Mouse (Mus musculus): ENCODE data around the gene Tubd1. TPM values are rescaled to one million over a fixed set of nuclear protein-coding genes. Genes with fewer than 3 reads are reported as not detected.

Tubd1 gene
- polyA plus RNA-seq, 1 experiment, result 4.0 TPM

DNA sequence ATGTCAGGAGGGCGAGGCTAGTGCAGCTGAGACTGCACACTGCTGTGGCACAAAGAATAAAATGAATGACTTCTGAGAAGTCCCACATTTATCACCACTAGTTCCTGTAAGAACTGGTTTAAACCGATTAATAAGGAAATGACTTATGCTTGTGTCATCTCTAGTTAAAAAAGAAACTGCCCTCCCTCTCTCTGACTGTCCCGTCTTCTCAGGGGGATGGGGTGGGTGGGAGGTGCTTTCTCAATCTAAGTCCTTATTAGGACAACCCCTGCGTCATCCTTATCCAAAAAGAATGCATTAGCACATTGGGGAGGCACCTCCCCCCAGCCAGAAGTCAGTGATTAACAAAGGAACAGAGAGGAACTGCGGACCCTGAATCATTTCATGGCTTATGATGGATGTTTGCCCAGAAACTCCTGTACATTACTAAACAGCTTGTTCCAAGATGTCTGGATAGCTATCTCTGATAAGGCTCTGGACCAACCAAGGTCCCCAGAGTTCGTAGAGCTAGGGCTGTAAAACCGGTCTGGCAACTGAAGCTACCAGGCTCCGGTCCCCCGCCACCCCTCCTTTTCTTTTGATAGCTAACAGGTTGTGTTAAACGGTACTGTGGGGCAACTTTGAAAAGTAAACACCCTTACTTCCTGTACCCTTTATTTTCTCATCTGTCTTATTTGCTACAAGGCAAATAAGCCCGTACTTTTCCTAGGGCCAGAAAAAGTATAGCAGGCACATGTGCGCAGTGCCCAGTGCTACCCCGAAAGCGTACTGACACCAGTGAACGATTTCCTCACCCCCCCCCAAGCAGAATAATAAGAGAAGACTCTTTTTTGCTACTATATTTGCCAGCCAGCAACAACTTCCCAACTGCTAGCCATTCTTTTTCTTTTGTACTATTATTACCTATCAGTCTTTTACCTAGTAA lies 42.3 kb downstream of the Tubd1 start:
- WGBS, result under 1% methylated on average over 15 of the region's 15 CpGs
- Histone ChIP-seq H3K4me3 (replicated peaks; ENCODE audit: extremely low read depth, low read depth, low read length) (peak overlapping the region; percentile 90), H3K4me1 (ENCODE audit: control insufficient read depth, insufficient read depth, low read length) (peaks cover 10% of the 10 kb centered on the region)
- DNase-seq, result peak; percentile 72
- no peak for TF ChIP-seq CTCF (IDR thresholded peaks at IDR 0.05; ENCODE audit: insufficient read depth, low read length)
- TF ChIP-seq POLR2A (IDR thresholded peaks at IDR 0.05; ENCODE audit: borderline replicate concordance, extremely low read depth, low read depth, low read length), result peak; percentile 90; the same call in 1 of the 2 replicates

- Histone ChIP-seq H3K4me3 (replicated peaks; ENCODE audit: extremely low read depth, low read depth, low read length) (no peak overlapping the region), H3K4me1 (ENCODE audit: control insufficient read depth, insufficient read depth, low read length) (peaks cover 13% of the 10 kb centered on the region)
- no peak for TF ChIP-seq POLR2A (IDR thresholded peaks at IDR 0.05; ENCODE audit: borderline replicate concordance, extremely low read depth, low read depth, low read length)
- no peak for TF ChIP-seq CTCF (IDR thresholded peaks at IDR 0.05; ENCODE audit: insufficient read depth, low read length)
- WGBS, result 36% methylated on average over 7 of the region's 7 CpGs
- DNase-seq, result no peak
These were observed 43.0 kb downstream of the Tubd1 start for GRCm38 (mm10) chr11:86587830-86588229.

DNA sequence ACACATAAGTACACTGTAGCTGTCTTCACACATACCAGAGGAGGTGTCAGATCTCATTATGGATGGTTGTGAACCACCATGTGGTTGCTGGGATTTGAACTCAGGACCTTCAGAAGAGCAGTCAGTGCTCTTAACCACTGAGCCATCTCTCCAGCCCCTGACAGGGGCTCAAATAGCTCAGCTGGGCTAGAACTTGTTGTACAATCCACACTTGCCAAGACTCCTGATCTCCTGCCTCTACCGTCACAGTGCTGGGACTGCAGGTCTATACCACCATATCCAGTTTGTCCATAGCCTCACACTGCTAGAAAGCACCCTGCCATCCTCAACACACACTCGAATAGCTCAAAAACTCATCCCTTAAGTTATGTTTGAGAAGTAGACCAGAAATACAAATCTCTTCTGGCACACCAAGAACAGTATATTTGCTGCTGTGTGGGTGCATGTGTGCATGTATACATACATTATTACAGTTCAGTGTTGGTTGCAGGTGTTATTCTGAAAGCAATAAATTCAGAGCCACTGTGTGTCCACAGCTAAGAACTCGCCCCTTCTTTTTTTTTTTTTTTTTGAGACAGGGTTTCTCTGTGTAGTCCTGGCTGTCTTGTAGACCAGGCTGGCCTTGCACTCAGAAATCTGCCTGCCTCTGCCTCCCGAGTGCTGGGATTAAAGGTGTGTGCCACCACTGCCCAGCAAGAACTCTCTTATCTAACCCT lies 44.0 kb downstream of the Tubd1 start:
- WGBS, result 89% methylated on average over 4 of the region's 4 CpGs
- peaks cover 15% of the 10 kb centered on the region for H3K4me1 ChIP-seq (ENCODE audit: control insufficient read depth, insufficient read depth, low read length)
- no peak for DNase-seq
- no peak overlapping the region for H3K4me3 ChIP-seq (replicated peaks; ENCODE audit: extremely low read depth, low read depth, low read length)
- no peak for TF ChIP-seq POLR2A (IDR thresholded peaks at IDR 0.05; ENCODE audit: borderline replicate concordance, extremely low read depth, low read depth, low read length)
- TF ChIP-seq CTCF (IDR thresholded peaks at IDR 0.05; ENCODE audit: insufficient read depth, low read length), result no peak

DNA sequence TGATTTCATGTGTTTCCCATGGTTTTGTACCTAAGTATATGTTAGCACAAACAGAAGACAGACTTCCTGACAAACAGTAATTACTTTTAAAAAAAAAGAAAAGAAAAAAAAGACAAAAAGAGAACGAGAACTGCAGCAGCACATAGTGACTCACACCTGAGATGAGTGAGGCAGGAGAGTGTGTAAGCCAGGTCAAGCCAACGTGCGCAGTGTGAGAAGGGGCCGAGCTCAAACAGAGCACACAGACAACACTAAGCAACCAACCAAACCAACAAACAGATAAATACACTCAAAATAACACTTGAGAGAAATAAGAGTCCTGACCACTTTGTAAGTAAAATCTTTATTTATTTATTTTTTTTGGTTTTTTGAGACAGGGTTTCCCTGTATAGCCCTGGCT lies 45.3 kb downstream of the Tubd1 start:
- 60% methylated on average over 4 of the region's 4 CpGs for WGBS
- no peak for TF ChIP-seq CTCF (IDR thresholded peaks at IDR 0.05; ENCODE audit: insufficient read depth, low read length)
- no peak for TF ChIP-seq POLR2A (IDR thresholded peaks at IDR 0.05; ENCODE audit: borderline replicate concordance, extremely low read depth, low read depth, low read length)
- H3K4me3 ChIP-seq (replicated peaks; ENCODE audit: extremely low read depth, low read depth, low read length), result no peak overlapping the region
- no peak for DNase-seq
- peaks cover 15% of the 10 kb centered on the region for H3K4me1 ChIP-seq (ENCODE audit: control insufficient read depth, insufficient read depth, low read length)

GRCm38 (mm10) chr11:86590579-86590978 lies 45.8 kb downstream of the Tubd1 start:
- no peak for TF ChIP-seq CTCF (IDR thresholded peaks at IDR 0.05; ENCODE audit: insufficient read depth, low read length)
- no peak for TF ChIP-seq POLR2A (IDR thresholded peaks at IDR 0.05; ENCODE audit: borderline replicate concordance, extremely low read depth, low read depth, low read length)
- H3K4me1 ChIP-seq (ENCODE audit: control insufficient read depth, insufficient read depth, low read length), result peaks cover 13% of the 10 kb centered on the region
- 66% methylated on average over 10 of the region's 10 CpGs for WGBS
- no peak for DNase-seq
- H3K4me3 ChIP-seq (replicated peaks; ENCODE audit: extremely low read depth, low read depth, low read length), result no peak overlapping the region

GRCm38 (mm10) chr11:86591301-86591845 lies 46.6 kb downstream of the Tubd1 start:
- Histone ChIP-seq H3K4me1 (ENCODE audit: control insufficient read depth, insufficient read depth, low read length) (peaks cover 12% of the 10 kb centered on the region), H3K4me3 (replicated peaks; ENCODE audit: extremely low read depth, low read depth, low read length) (no peak overlapping the region)
- 60% methylated on average over 4 of the region's 4 CpGs for WGBS
- TF ChIP-seq CTCF (IDR thresholded peaks at IDR 0.05; ENCODE audit: insufficient read depth, low read length), result no peak
- TF ChIP-seq POLR2A (IDR thresholded peaks at IDR 0.05; ENCODE audit: borderline replicate concordance, extremely low read depth, low read depth, low read length), result no peak
- DNase-seq, result no peak

GRCm38 (mm10) chr11:86591931-86592616 lies 47.3 kb downstream of the Tubd1 start:
- TF ChIP-seq POLR2A (IDR thresholded peaks at IDR 0.05; ENCODE audit: borderline replicate concordance, extremely low read depth, low read depth, low read length), result no peak
- TF ChIP-seq CTCF (IDR thresholded peaks at IDR 0.05; ENCODE audit: insufficient read depth, low read length), result no peak
- no peak overlapping the region for H3K4me3 ChIP-seq (replicated peaks; ENCODE audit: extremely low read depth, low read depth, low read length)
- DNase-seq, result no peak
- WGBS, result 83% methylated on average over 2 of the region's 2 CpGs
- H3K4me1 ChIP-seq (ENCODE audit: control insufficient read depth, insufficient read depth, low read length), result peaks cover 12% of the 10 kb centered on the region

- 8% methylated on average over 3 of the region's 3 CpGs for WGBS
- DNase-seq, result no peak
- TF ChIP-seq CTCF (IDR thresholded peaks at IDR 0.05; ENCODE audit: insufficient read depth, low read length), result no peak
- no peak for TF ChIP-seq POLR2A (IDR thresholded peaks at IDR 0.05; ENCODE audit: borderline replicate concordance, extremely low read depth, low read depth, low read length)
- Histone ChIP-seq H3K4me1 (ENCODE audit: control insufficient read depth, insufficient read depth, low read length) (peaks cover 9% of the 10 kb centered on the region), H3K4me3 (replicated peaks; ENCODE audit: extremely low read depth, low read depth, low read length) (no peak overlapping the region)
These were observed 48.2 kb downstream of the Tubd1 start for GRCm38 (mm10) chr11:86592993-86593392.

- WGBS, result 79% methylated on average over 5 of the region's 5 CpGs
- Histone ChIP-seq H3K4me3 (replicated peaks; ENCODE audit: extremely low read depth, low read depth, low read length) (no peak overlapping the region), H3K4me1 (ENCODE audit: control insufficient read depth, insufficient read depth, low read length) (peaks cover 9% of the 10 kb centered on the region)
- no peak for DNase-seq
- no peak for TF ChIP-seq CTCF (IDR thresholded peaks at IDR 0.05; ENCODE audit: insufficient read depth, low read length)
- TF ChIP-seq POLR2A (IDR thresholded peaks at IDR 0.05; ENCODE audit: borderline replicate concordance, extremely low read depth, low read depth, low read length), result no peak
These were observed 48.7 kb downstream of the Tubd1 start for GRCm38 (mm10) chr11:86593443-86593842.
